Mouse (Mus musculus): ENCODE data around the gene Ppp1r16b.

GRCm38 (mm10) chr2:158675161-158675560 is 10.0 kb downstream of the Ppp1r16b start:
- no peak for TF ChIP-seq POLR2A (IDR thresholded peaks at IDR 0.05; ENCODE audit: borderline replicate concordance, control insufficient read depth, low read depth, low read length)
- no peak for TF ChIP-seq CTCF (IDR thresholded peaks at IDR 0.05; ENCODE audit: control insufficient read depth, insufficient read depth, low read length)
